Mouse (Mus musculus): ENCODE results near the gene Gpr155. TPM values are rescaled to one million over a fixed set of nuclear protein-coding genes. Genes with fewer than 3 reads are reported as not detected.

The Gpr155 gene
- polyA plus RNA-seq, 1 experiment: 3.6 TPM

DNA sequence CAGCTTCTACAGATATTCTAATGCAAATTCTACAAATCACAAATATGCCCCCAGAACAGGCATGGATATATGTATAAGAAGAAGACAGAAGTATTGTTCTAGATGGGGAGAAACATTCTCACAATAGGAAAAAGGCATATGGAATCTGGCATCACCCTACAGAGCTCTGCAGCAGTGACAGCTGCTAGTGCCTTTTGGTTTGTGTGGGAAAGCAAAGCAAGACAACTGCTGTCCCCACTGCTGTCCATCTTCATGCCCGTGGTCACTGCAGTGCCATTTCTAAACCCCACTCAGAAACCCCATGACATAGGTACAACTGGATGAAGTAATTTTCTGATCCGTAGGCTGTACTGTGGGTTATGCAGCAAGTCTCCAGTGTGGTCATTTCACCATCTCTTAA lies 6.4 kb upstream of the Gpr155 start:
- WGBS: 89% methylated on average over 2 of the region's 2 CpGs
- Histone ChIP-seq H3K27me3 (ENCODE audit: control insufficient read depth, insufficient read depth, low read length) (no peaks in the 10 kb centered on the region), H3K27ac (ENCODE audit: insufficient read depth, low read length) (no peak overlapping the region), H3K36me3 (ENCODE audit: control insufficient read depth, insufficient read depth, low read length) (no peaks in the 10 kb centered on the region), H3K4me1 (ENCODE audit: control insufficient read depth, insufficient read depth, insufficient read length) (peaks cover 2% of the 10 kb centered on the region), H3K4me3 (ENCODE audit: extremely low read depth, insufficient read depth, insufficient read length) (no peak overlapping the region)
- no peak for DNase-seq (ENCODE audit: low read depth in 1 of 2, low spot score in 2 of 2)
- TF ChIP-seq POLR2A (IDR thresholded peaks at IDR 0.05; ENCODE audit: low read depth, low read length) (no peak), CTCF (IDR thresholded peaks at IDR 0.05; ENCODE audit: extremely low read depth, insufficient read depth, insufficient read length, insufficient replicate concordance) (no peak)

DNA sequence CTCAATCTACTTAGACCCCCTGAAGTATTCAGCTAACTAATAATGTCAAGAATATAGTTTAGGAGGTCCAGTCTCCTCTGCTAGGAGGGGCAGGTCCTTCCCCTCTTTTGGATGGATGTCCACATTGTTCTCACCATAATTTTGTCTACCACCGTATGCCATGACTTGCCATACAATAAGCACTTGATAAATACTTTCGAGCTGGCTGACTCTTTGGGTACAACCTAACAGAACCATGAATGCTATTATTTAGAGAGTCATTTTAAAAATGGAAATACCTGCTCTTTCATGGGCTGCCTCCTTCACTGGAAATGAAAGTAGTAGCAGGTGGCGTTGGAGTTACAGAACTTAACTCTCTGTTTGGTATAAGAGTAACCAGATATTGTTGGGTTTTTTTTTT lies 3.6 kb upstream of the Gpr155 start:
- no peaks in the 10 kb centered on the region for H3K36me3 ChIP-seq (ENCODE audit: control insufficient read depth, insufficient read depth, low read length)
- H3K4me1 ChIP-seq (ENCODE audit: control insufficient read depth, insufficient read depth, insufficient read length): peaks cover 6% of the 10 kb centered on the region
- no peaks in the 10 kb centered on the region for H3K27me3 ChIP-seq (ENCODE audit: control insufficient read depth, insufficient read depth, low read length)
- H3K27ac ChIP-seq (ENCODE audit: insufficient read depth, low read length): no peak overlapping the region
- DNase-seq (ENCODE audit: low read depth in 1 of 2, low spot score in 2 of 2): no peak
- no peak for TF ChIP-seq CTCF (IDR thresholded peaks at IDR 0.05; ENCODE audit: extremely low read depth, insufficient read depth, insufficient read length, insufficient replicate concordance)
- TF ChIP-seq POLR2A (IDR thresholded peaks at IDR 0.05; ENCODE audit: low read depth, low read length): no peak
- no peak overlapping the region for H3K4me3 ChIP-seq (ENCODE audit: extremely low read depth, insufficient read depth, insufficient read length)
- WGBS: 78% methylated on average over 3 of the region's 3 CpGs

DNA sequence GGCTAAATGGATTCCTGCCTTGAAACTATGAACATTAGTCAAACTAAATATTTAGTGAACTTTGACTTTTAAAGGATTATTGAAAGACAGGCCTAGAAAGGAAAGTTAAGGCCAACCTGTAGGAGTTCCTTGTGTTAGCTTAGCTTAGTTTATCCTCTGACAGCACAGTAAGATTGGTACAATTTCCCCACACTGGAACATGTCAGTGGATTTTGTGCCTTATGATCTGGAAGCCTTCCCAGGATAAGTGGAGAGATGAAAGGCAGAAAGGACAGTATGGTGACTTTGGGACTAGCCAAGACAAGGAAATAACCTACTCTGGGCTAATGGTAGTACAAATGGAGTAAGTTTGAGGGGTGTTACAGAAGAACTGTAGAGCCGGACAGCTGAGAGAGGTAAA lies 1.4 kb upstream of the Gpr155 start:
- Histone ChIP-seq H3K27ac (ENCODE audit: insufficient read depth, low read length) (no peak overlapping the region), H3K36me3 (ENCODE audit: control insufficient read depth, insufficient read depth, low read length) (no peaks in the 10 kb centered on the region), H3K4me1 (ENCODE audit: control insufficient read depth, insufficient read depth, insufficient read length) (peaks cover 7% of the 10 kb centered on the region), H3K27me3 (ENCODE audit: control insufficient read depth, insufficient read depth, low read length) (no peaks in the 10 kb centered on the region), H3K4me3 (ENCODE audit: extremely low read depth, insufficient read depth, insufficient read length) (no peak overlapping the region)
- 88% methylated on average over 1 of the region's 1 CpGs for WGBS
- no peak for DNase-seq (ENCODE audit: low read depth in 1 of 2, low spot score in 2 of 2)
- no peak for TF ChIP-seq CTCF (IDR thresholded peaks at IDR 0.05; ENCODE audit: extremely low read depth, insufficient read depth, insufficient read length, insufficient replicate concordance)
- TF ChIP-seq POLR2A (IDR thresholded peaks at IDR 0.05; ENCODE audit: low read depth, low read length): no peak

DNA sequence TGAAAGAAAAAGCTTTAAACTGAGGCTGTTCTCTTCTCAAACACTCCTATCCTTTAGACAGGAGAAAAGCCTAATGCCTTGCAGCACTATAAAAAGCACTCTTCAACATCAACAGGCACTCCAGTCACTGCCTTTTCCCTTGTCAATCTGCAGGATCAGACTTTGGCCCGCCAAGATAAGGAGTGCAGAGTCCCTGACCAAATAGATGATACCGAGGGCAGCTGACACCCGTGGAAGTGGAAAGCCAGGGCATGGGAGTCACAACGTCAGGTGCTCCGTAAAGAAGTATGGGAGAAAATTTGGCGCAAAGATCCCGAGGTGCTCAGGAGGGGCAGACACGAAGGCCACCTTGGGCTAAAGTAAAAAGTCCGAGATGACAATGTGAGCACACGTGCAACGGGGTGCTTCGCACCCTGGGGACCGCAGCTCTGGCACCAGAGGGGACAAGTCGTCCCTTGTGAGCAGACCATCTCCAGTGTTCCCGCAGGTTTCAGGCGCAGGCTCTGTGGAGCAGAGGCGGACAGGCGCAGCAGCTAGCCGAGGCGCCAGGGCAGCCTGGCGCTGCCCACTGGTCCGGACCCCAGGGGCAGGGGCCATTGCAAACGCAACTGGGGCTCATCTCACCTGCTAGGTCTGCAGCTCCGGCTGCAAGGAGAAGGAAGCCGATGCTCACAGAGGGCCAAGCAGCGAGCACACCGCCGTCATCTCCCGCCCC lies 574 bp downstream of the Gpr155 start:
- H3K4me1 ChIP-seq (ENCODE audit: control insufficient read depth, insufficient read depth, insufficient read length): peaks cover 7% of the 10 kb centered on the region
- DNase-seq (ENCODE audit: low read depth in 1 of 2, low spot score in 2 of 2): no peak
- H3K4me3 ChIP-seq (ENCODE audit: extremely low read depth, insufficient read depth, insufficient read length): peak overlapping the region; percentile 78
- peak overlapping the region; percentile 35 for H3K27ac ChIP-seq (ENCODE audit: insufficient read depth, low read length)
- peaks cover 1% of the 10 kb centered on the region; the same call in 1 of the 2 replicates for H3K36me3 ChIP-seq (ENCODE audit: control insufficient read depth, insufficient read depth, low read length)
- no peaks in the 10 kb centered on the region for H3K27me3 ChIP-seq (ENCODE audit: control insufficient read depth, insufficient read depth, low read length)
- TF ChIP-seq CTCF (IDR thresholded peaks at IDR 0.05; ENCODE audit: extremely low read depth, insufficient read depth, insufficient read length, insufficient replicate concordance) (no peak), POLR2A (IDR thresholded peaks at IDR 0.05; ENCODE audit: low read depth, low read length) (no peak; the same call in 1 of the 2 replicates)
- 3% methylated on average over 29 of the region's 29 CpGs for WGBS

DNA sequence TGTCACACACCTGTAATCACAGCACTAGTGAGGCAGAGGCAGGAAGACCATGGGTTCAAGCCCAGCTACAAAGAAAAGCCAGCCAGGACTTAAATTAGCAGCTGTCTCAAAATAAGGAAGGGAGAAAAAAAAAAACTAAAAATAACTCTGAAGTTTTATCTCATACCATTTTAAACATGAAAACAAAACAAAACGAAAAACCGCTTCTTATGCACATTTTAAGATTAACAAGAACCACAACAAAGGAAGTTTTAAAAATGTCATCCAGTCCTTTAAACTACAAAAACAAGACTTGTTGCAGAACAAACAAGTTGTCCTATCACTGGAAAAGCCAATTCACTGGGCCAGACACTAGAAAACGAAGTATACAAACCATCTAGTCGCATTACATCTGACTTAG lies 1.2 kb downstream of the Gpr155 start:
- Histone ChIP-seq H3K4me3 (ENCODE audit: extremely low read depth, insufficient read depth, insufficient read length) (peak overlapping the region; percentile 78; the same call in 1 of the 2 replicates), H3K27me3 (ENCODE audit: control insufficient read depth, insufficient read depth, low read length) (no peaks in the 10 kb centered on the region), H3K36me3 (ENCODE audit: control insufficient read depth, insufficient read depth, low read length) (peaks cover 4% of the 10 kb centered on the region; the same call in 1 of the 2 replicates), H3K4me1 (ENCODE audit: control insufficient read depth, insufficient read depth, insufficient read length) (peaks cover 5% of the 10 kb centered on the region), H3K27ac (ENCODE audit: insufficient read depth, low read length) (no peak overlapping the region)
- no peak for DNase-seq (ENCODE audit: low read depth in 1 of 2, low spot score in 2 of 2)
- TF ChIP-seq CTCF (IDR thresholded peaks at IDR 0.05; ENCODE audit: extremely low read depth, insufficient read depth, insufficient read length, insufficient replicate concordance) (no peak), POLR2A (IDR thresholded peaks at IDR 0.05; ENCODE audit: low read depth, low read length) (no peak)
- 30% methylated on average over 4 of the region's 4 CpGs for WGBS

DNA sequence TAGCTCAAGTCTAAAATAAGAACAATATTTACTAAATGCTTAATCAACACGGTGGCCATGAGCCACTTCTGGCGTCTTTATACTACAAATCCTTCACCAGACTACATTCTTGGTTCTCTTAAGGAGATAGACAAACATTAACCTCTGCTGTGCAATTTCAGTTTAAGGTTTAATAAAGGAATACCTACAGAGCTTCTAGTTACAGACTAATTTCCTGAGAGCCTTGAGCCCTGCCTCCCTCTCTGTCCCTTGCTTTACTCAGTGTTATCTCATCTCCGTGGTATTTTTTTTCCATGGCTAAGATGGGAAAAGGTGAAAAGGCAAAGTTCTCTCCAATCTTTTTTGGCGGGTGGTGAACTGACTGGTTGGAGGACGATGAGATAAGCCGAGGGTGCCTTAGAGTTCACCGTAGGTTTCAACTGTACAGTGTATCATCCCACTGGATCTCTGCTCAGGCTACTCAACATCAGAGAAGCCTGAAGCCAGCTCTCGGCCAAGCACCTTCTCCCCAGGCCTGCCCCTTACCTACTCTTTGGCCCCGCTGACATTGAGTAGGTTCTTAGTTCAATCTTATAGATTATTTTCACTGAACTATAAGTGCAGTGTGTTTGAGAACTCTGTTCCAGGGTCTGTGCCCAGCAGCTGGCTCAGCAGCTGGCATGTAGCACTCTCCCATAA lies 5.9 kb downstream of the Gpr155 start:
- no peak for TF ChIP-seq CTCF (IDR thresholded peaks at IDR 0.05; ENCODE audit: extremely low read depth, insufficient read depth, insufficient read length, insufficient replicate concordance)
- TF ChIP-seq POLR2A (IDR thresholded peaks at IDR 0.05; ENCODE audit: low read depth, low read length): no peak
- Histone ChIP-seq H3K27me3 (ENCODE audit: control insufficient read depth, insufficient read depth, low read length) (no peaks in the 10 kb centered on the region), H3K36me3 (ENCODE audit: control insufficient read depth, insufficient read depth, low read length) (peaks cover 9% of the 10 kb centered on the region; the same call in 1 of the 2 replicates), H3K4me1 (ENCODE audit: control insufficient read depth, insufficient read depth, insufficient read length) (0 out of 2 replicates have a peak, but pooled peaks cover 2% of the 10 kb centered on the region), H3K27ac (ENCODE audit: insufficient read depth, low read length) (no peak overlapping the region), H3K4me3 (ENCODE audit: extremely low read depth, insufficient read depth, insufficient read length) (no peak overlapping the region)
- 91% methylated on average over 9 of the region's 9 CpGs for WGBS
- no peak for DNase-seq (ENCODE audit: low read depth in 1 of 2, low spot score in 2 of 2)

DNA sequence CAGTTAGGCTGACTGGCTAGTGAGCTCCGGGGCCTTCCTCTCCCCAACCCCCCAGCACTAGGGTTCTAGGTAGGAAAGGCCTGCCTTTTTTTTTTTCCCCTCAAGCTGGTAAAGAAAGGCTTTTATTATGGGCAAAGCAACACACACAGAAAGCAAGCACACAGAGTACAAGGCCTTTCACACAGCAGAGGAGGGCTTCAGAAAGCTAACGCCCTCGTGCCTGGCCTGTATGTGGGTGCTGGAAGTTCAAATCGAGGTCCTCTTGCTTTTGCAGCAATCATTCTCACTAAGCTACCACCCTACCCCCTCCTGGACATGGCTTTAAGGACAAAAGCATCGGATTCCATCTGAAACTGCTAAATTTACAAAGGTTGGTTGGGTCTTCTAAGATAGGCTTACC lies 6.7 kb downstream of the Gpr155 start:
- H3K36me3 ChIP-seq (ENCODE audit: control insufficient read depth, insufficient read depth, low read length): peaks cover 9% of the 10 kb centered on the region; the same call in 1 of the 2 replicates
- DNase-seq (ENCODE audit: low read depth in 1 of 2, low spot score in 2 of 2): no peak
- H3K27me3 ChIP-seq (ENCODE audit: control insufficient read depth, insufficient read depth, low read length): no peaks in the 10 kb centered on the region
- TF ChIP-seq CTCF (IDR thresholded peaks at IDR 0.05; ENCODE audit: extremely low read depth, insufficient read depth, insufficient read length, insufficient replicate concordance) (no peak), POLR2A (IDR thresholded peaks at IDR 0.05; ENCODE audit: low read depth, low read length) (no peak)
- H3K4me1 ChIP-seq (ENCODE audit: control insufficient read depth, insufficient read depth, insufficient read length): no peaks in the 10 kb centered on the region
- no peak overlapping the region for H3K27ac ChIP-seq (ENCODE audit: insufficient read depth, low read length)
- WGBS: 89% methylated on average over 5 of the region's 5 CpGs
- H3K4me3 ChIP-seq (ENCODE audit: extremely low read depth, insufficient read depth, insufficient read length): no peak overlapping the region

Data from spleen, adult 2 months (tissue).